Mouse (Mus musculus) lung, embryonic 15.5 days (tissue): ENCODE measurements around the gene Zgpat. TPM values are rescaled to one million over a fixed set of nuclear protein-coding genes. Genes with fewer than 3 reads are reported as not detected.
A peak's percentile ranks its signal among the peaks of the same experiment; 100 is the strongest.

Experiments
- ATAC-seq: fragments of 200-750 bp; cut with Nextera tagmentation; 2 replicates; pipeline ENCODE4 v1.8.0; 2017; ENCODE audit warnings: moderate number of reproducible peaks, borderline replicate concordance; ENCODE audit not compliant: low FRiP score, low TSS enrichment; ENCODE audit errors: extremely low read depth
- H3K27ac ChIP-seq: fragments of 300-500 bp; sonication (generic); 2 replicates; pipeline ENCODE4 v1.5.1; 2015; ENCODE audit warnings: moderate library complexity, mild to moderate bottlenecking, inconsistent platforms
- H3K27me3 ChIP-seq: fragments of 300-500 bp; sonication (generic); 2 replicates; pipeline ENCODE4 v1.6.1; 2015; ENCODE audit warnings: inconsistent platforms
- H3K36me3 ChIP-seq: fragments of 300-500 bp; sonication (generic); 2 replicates; pipeline ENCODE4 v1.6.1; 2015; ENCODE audit warnings: inconsistent platforms
- H3K4me1 ChIP-seq: fragments of 300-500 bp; sonication (generic); 2 replicates; pipeline ENCODE4 v1.6.1; 2015; ENCODE audit warnings: inconsistent platforms
- H3K4me2 ChIP-seq: fragments of 300-500 bp; sonication (generic); 2 replicates; pipeline ENCODE4 v1.6.1; 2015; ENCODE audit warnings: inconsistent platforms, mild to moderate bottlenecking, moderate library complexity
- H3K4me3 ChIP-seq: fragments of 300-500 bp; sonication (generic); 2 replicates; pipeline ENCODE4 v1.5.1; 2015; ENCODE audit warnings: mild to moderate bottlenecking, inconsistent platforms
- H3K9ac ChIP-seq: fragments of 300-500 bp; sonication (generic); 2 replicates; pipeline ENCODE4 v1.6.1; 2015; ENCODE audit warnings: inconsistent platforms
- H3K9me3 ChIP-seq: fragments of 300-500 bp; sonication (generic); 2 replicates; pipeline ENCODE4 v1.6.1; 2016; ENCODE audit warnings: inconsistent platforms
- WGBS: fragments of 180-500 bp; shearing (Covaris S2); methylation state at CpG from one replicate; pipeline ENCODE4 v1.1.7; 2015; 5-methylcytosine and 5-hydroxymethylcytosine counted together
- polyA plus RNA-seq: library from polyadenylated mRNA; unstranded; fragments of >200 nt; fragmentation: Nextera tagmentation; extraction: Ambion mirVana; gene quantifications from 2 replicates; pipeline ENCODE4 v1.2.1, GENCODE M21; 2015

Gene Zgpat
- 39.0 and 40.7 TPM in 2 replicates for polyA plus RNA-seq

DNA sequence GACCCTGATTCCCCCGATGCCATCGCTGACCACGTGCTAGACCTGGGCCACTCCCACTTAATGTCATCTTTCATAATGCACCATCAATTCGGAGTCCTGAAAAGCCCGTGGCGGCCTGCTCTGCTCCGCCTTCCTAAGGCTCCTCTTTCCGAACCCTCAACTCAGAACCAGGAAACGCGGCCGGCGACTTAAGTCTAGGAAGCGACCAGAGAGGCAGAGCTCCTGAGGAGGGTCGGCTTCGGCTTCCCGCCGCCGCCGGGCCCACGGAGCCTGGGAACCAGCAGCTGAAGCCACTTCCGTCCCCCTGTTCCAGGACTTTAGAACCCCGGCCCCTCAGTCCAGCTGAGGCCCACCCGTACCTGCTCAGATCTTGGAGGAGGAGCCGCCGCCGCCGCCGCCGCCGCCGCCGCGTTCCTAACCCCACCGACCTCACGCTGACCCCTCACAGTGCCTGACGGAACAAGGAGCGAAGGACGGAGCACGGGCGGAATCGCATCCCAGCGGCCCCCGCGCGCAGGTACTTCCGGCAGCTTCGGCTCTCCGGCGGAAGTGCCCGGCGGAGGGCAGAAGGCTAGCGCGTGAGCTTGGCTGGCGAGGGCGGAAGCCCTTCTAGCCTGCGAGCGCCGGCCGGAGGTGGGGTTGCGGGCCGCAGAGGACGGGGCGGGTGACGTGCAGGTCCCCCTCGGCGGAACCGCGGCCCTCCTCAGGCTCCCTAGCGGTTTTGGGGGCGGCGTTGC, at the start of gene Zgpat, which contains the start of gene Arfrp1:
Gene Zgpat (plus strand): TSS at position 69 of the 737 bp plus-strand sequence.
Gene Arfrp1 (minus strand): TSS at position 545 of the 737 bp plus-strand sequence.
- peak within 1 kb of the TSS; percentile 90 for H3K27ac ChIP-seq
- H3K4me3 ChIP-seq, result peak within 1 kb of the TSS; percentile 92
- 0% methylated on average over 67 of the region's 71 CpGs for WGBS
- peaks cover 31% of the 10 kb centered on the region for H3K4me1 ChIP-seq
- H3K27me3 ChIP-seq, result no peaks in the 10 kb centered on the region
- peak; percentile 92 for ATAC-seq
- H3K4me2 ChIP-seq, result peak within 1 kb of the TSS; percentile 95
- no peaks in the 10 kb centered on the region for H3K9me3 ChIP-seq
- H3K9ac ChIP-seq, result peak within 1 kb of the TSS; percentile 91
- H3K36me3 ChIP-seq, result peaks cover 35% of the 10 kb centered on the region

DNA sequence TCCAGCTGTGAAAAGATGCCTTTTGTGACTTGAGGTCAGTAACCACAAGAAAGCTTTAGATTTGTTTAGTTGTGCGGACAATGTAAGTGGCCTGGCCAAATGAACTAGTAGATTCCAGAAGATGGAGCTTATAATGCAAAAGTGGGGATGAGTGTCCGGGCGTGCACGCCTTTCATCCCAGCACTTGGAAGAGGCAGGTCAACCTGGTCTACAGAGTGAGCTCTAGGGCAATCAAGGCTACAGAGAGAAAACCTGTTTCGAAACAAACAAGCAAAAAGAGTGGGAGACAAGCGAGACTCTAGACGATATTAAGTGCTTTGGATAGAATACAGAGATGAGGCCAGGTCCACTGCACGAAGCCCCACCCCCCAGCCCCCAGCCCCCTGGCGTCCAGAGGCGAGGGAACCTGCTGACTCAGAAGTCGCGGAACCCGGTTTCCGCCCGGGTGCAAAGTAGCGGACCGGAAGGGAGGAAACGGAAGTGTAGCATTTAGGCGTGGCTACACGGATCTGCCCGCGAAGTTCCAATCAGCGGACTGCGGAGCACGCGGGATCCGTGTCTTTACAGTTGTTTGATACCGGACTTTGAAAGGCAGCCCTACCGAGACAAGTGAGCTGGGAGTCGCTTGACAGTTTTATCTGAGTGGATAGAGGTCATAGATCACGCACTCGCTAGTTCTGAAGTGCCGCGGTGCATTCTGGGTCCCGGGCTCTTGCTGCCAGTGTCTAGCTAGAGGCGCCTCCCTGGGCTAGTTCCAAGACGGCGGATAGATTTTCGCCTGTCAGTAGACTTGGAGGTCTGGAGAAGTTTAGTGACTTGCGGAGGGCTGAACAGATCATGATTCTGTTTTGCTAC, 45.3 kb upstream of the Zgpat start, which contains the start of gene Rtel1:
Gene Rtel1 (plus strand): TSS at position 492 of the 855 bp plus-strand sequence.
- Histone ChIP-seq H3K36me3 (peaks cover 26% of the 10 kb centered on the region), H3K9ac (peak within 1 kb of the TSS; percentile 61), H3K4me1 (peaks cover 11% of the 10 kb centered on the region), H3K4me3 (peak within 1 kb of the TSS; percentile 71), H3K9me3 (no peaks in the 10 kb centered on the region), H3K27me3 (peaks cover 20% of the 10 kb centered on the region), H3K4me2 (peak within 1 kb of the TSS; percentile 84), H3K27ac (peak within 1 kb of the TSS; percentile 85)
- ATAC-seq, result peak; percentile 88
- WGBS, result 4% methylated on average over 40 of the region's 40 CpGs

DNA sequence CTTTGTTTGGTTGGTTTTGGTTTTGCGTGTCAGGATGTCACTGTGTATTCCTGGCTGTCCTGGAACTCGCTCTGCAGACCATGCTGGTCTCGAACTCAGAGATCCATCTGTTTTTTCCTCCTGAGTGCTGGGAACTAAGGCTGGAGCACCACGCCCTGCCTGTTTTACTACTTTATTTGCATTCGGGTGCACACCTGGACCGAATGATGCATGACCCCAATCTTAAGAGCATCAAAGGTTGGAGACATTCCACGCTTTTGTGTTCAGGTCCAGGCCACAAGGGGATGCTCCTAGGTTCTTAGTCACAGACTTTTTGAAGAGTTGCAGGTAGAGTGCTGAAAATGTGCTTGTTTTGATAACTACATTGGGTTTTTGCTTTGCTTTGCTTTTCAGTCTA, 44.6 kb upstream of the Zgpat start:
- peaks cover 11% of the 10 kb centered on the region for H3K4me1 ChIP-seq
- peaks cover 14% of the 10 kb centered on the region for H3K27me3 ChIP-seq
- H3K27ac ChIP-seq, result peak overlapping the region; percentile 85
- WGBS, result 9% methylated on average over 7 of the region's 7 CpGs
- H3K36me3 ChIP-seq, result peaks cover 30% of the 10 kb centered on the region
- no peaks in the 10 kb centered on the region for H3K9me3 ChIP-seq
- peak overlapping the region; percentile 61 for H3K9ac ChIP-seq
- peak; percentile 16; the same call in 1 of the 2 replicates for ATAC-seq
- peak overlapping the region; percentile 84 for H3K4me2 ChIP-seq
- peak overlapping the region; percentile 71 for H3K4me3 ChIP-seq

DNA sequence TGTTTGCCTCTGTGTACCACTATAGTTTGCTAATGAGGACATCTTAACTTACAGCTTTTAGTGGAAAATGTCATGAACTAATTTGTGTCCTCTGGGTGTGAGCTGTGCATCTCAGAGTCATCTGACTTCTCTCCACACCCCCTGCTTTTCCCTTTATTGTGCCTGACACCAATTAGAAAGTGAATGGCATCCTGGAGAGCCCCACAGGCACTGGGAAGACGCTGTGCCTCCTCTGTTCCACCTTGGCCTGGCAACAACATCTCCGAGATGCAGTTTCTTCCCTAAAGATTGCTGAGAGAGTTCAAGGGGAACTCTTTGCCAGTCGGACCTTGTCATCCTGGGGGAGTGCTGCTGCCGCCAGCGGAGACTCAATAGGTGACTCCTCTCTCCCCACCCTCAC, 42.6 kb upstream of the Zgpat start:
- WGBS, result 74% methylated on average over 5 of the region's 5 CpGs
- ATAC-seq, result no peak
- no peak overlapping the region for H3K27ac ChIP-seq
- H3K27me3 ChIP-seq, result no peaks in the 10 kb centered on the region; the same call in 1 of the 2 replicates
- peaks cover 43% of the 10 kb centered on the region for H3K36me3 ChIP-seq
- H3K4me1 ChIP-seq, result peaks cover 11% of the 10 kb centered on the region
- no peak overlapping the region for H3K4me3 ChIP-seq
- no peaks in the 10 kb centered on the region for H3K9me3 ChIP-seq
- H3K9ac ChIP-seq, result no peak overlapping the region
- H3K4me2 ChIP-seq, result no peak overlapping the region

DNA sequence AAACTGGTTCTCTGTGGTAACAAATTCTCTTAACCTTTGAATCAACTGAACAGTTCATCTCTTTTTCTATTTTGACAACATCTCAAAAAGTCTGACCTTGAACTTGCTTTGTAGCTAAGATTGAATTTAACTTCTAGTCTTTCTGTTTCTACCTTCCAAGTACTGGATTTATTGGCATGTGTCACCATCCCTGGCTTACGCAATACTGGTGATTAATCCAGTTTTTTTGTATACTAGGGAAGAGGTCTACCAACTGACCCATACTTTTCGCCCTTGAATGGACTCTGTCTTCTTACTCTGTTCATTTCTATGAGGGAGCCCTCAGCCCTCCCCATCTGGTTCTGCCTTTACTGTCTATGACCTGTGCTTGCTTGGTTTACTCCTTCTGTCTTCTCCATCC, 38.6 kb upstream of the Zgpat start:
- H3K4me3 ChIP-seq, result no peak overlapping the region
- no peaks in the 10 kb centered on the region for H3K9me3 ChIP-seq
- no peak for ATAC-seq
- WGBS, result 94% methylated on average over 2 of the region's 2 CpGs
- H3K4me1 ChIP-seq, result no peaks in the 10 kb centered on the region
- H3K27me3 ChIP-seq, result no peaks in the 10 kb centered on the region
- no peak overlapping the region for H3K9ac ChIP-seq
- H3K36me3 ChIP-seq, result peaks cover 71% of the 10 kb centered on the region
- no peak overlapping the region for H3K27ac ChIP-seq
- no peak overlapping the region for H3K4me2 ChIP-seq

DNA sequence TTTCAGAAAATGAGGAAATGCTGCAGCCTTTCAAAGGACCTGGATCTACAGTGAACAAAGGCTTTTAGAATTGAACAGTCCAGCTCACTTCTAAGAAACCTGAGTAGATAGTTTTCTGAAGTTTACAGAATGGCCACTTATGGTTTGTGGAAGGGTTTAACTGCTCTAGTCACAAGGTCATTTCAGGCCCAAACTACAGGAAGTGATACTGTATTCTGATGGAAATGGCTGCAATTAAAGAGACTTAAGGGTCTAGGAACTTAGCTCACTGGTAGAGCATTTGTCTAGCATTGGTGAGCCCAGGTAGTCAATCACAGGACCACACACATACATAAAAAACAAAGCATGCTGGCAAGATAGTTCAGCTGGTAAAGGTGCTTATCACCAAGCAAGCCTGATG, 32.2 kb upstream of the Zgpat start:
- Histone ChIP-seq H3K4me3 (no peak overlapping the region), H3K9ac (no peak overlapping the region), H3K9me3 (no peaks in the 10 kb centered on the region), H3K4me1 (no peaks in the 10 kb centered on the region), H3K36me3 (peaks cover 74% of the 10 kb centered on the region), H3K27me3 (no peaks in the 10 kb centered on the region), H3K27ac (no peak overlapping the region), H3K4me2 (no peak overlapping the region)
- no peak for ATAC-seq

DNA sequence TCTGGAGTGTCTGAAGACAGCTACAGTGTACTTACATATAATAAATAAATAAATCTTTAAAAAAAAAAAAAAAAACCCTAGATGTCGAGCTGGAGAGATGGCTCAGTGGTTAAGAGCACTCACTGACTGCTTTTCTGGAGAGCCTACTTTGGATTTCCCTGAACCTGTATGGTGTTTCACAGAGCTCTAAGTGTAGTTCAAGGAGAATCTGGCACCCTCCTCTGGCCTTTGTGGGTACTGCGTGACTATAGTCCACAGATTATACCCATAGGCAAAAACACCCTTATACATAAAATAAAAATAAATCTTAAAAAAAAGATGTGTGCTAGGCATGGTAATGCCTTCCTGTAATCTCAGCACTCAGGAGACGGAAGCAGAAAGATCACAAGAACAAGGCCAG, 30.7 kb upstream of the Zgpat start:
- 53% methylated on average over 3 of the region's 3 CpGs for WGBS
- Histone ChIP-seq H3K36me3 (peaks cover 68% of the 10 kb centered on the region), H3K9ac (no peak overlapping the region), H3K4me1 (no peaks in the 10 kb centered on the region), H3K9me3 (no peaks in the 10 kb centered on the region), H3K4me2 (no peak overlapping the region), H3K27ac (no peak overlapping the region), H3K27me3 (no peaks in the 10 kb centered on the region), H3K4me3 (no peak overlapping the region)
- ATAC-seq, result no peak

DNA sequence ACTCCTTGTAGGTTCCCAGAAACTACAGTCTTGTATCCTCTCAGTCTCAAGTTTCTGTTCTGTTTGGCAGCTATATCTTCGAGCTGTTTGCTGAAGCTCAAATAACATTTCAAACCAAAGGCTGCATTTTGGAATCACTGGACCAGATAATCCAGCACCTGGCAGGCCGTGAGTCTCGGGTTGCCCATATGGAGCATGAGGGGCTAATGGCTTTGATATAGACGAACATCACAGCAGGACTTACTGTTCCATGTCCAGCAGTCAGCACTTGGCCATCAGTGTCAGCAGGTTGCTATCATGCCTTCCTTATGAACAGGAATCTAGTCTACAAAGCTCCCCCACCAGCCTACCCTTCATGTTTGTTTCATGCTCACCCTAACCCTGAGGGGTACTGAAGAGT, 24.3 kb upstream of the Zgpat start:
- Histone ChIP-seq H3K36me3 (peaks cover 69% of the 10 kb centered on the region), H3K4me1 (no peaks in the 10 kb centered on the region), H3K4me2 (no peak overlapping the region), H3K27me3 (no peaks in the 10 kb centered on the region), H3K27ac (no peak overlapping the region), H3K9me3 (no peaks in the 10 kb centered on the region), H3K4me3 (no peak overlapping the region), H3K9ac (no peak overlapping the region)
- WGBS, result 79% methylated on average over 4 of the region's 4 CpGs
- no peak for ATAC-seq

DNA sequence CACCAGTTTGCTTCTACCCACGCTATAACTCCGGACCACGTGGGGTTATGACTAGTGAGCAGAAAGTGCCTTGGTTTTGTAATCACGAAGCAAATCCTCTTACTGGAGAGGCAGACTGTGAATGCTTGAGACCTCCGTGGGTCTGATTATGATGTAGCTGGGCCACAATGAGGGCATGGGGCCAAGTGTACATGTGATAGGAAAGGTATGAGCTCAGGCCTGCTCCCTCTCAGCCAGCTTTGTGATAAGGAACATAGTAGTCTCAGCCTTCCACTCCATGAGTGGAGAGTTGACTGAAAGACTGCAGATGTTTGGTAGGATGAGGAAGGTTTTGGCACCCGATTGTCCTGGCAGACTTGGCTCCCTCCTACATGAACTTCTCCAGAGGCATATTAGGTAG, 22.0 kb upstream of the Zgpat start:
- Histone ChIP-seq H3K4me1 (no peaks in the 10 kb centered on the region), H3K4me3 (no peak overlapping the region), H3K27ac (no peak overlapping the region), H3K9ac (no peak overlapping the region), H3K27me3 (no peaks in the 10 kb centered on the region), H3K9me3 (no peaks in the 10 kb centered on the region), H3K36me3 (peaks cover 67% of the 10 kb centered on the region), H3K4me2 (no peak overlapping the region)
- WGBS, result 89% methylated on average over 6 of the region's 6 CpGs
- ATAC-seq, result no peak

DNA sequence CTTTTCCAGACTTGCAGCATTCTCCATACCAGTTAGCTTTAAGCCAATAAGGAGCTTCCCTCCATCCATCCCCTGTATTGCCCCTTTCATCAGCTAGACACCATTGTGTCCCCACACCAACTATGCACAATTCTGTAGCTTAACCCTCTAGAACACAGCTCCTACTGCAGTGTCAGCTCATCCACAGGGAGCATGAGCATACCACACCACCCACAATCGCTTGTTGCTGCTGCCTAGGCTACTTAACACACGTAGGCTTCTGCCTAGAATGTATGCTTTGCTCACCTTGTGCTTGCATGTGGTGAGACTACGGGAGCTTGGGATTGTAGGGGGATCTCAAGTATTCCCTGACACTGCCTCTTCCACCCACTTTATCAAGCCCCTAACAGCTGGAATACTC, 7.9 kb upstream of the Zgpat start:
- H3K27ac ChIP-seq, result no peak overlapping the region
- H3K4me3 ChIP-seq, result no peak overlapping the region
- no peak overlapping the region for H3K9ac ChIP-seq
- no peak overlapping the region for H3K4me2 ChIP-seq
- no peaks in the 10 kb centered on the region for H3K4me1 ChIP-seq
- H3K36me3 ChIP-seq, result peaks cover 91% of the 10 kb centered on the region
- H3K9me3 ChIP-seq, result no peaks in the 10 kb centered on the region
- H3K27me3 ChIP-seq, result no peaks in the 10 kb centered on the region
- 72% methylated on average over 3 of the region's 3 CpGs for WGBS
- no peak for ATAC-seq

DNA sequence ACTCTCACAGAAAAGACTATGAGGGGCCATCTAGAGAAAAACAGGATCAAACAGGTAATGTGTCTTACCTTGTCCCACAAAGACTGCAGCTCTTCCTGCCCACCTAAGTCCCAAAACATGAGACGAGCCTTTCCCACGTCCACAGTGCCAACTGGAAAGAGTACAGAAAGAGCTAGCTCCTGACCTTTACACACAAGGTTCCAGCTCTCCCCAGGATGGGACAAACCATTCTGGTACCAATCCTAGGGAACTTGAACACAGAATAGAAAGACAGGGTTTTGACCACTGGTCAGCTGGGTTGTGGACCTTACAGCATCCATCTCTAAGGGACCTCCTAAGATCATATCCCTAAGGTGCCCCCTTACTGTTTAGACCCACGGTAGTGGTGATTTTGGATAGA, 782 bp upstream of the Zgpat start:
- peak overlapping the region; percentile 92 for H3K4me3 ChIP-seq
- H3K9ac ChIP-seq, result peak overlapping the region; percentile 91
- no peak for ATAC-seq
- H3K36me3 ChIP-seq, result peaks cover 37% of the 10 kb centered on the region
- no peaks in the 10 kb centered on the region for H3K9me3 ChIP-seq
- no peak overlapping the region for H3K27ac ChIP-seq
- no peaks in the 10 kb centered on the region for H3K27me3 ChIP-seq
- 75% methylated on average over 3 of the region's 3 CpGs for WGBS
- peaks cover 31% of the 10 kb centered on the region for H3K4me1 ChIP-seq
- peak overlapping the region; percentile 95 for H3K4me2 ChIP-seq

DNA sequence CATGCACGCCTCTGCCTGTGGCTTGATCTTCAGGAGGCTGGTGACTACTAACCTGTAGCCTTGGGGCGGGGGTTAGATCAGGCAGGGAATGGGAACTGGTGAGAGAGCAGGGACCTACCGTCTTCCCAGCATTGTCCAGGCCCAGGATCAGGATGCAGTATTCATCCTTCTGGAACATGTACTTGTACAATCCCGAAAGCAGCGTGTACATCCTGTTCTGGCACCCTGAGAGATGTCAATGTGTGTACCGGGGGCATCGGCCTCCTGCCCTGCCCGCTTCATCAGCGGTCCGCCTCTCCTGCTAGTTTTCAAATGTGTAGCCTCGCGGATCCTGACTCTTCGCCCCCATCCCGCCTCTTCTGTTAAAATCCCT, 255 bp upstream of the Zgpat start:
- Histone ChIP-seq H3K4me1 (peaks cover 31% of the 10 kb centered on the region), H3K9ac (peak overlapping the region; percentile 91), H3K36me3 (peaks cover 35% of the 10 kb centered on the region), H3K9me3 (no peaks in the 10 kb centered on the region), H3K4me3 (peak overlapping the region; percentile 92), H3K27me3 (no peaks in the 10 kb centered on the region), H3K4me2 (peak overlapping the region; percentile 95), H3K27ac (peak overlapping the region; percentile 90)
- 8% methylated on average over 14 of the region's 14 CpGs for WGBS
- peak; percentile 2; the same call in 1 of the 2 replicates for ATAC-seq
